Mouse (Mus musculus) CH12.LX (cell line): ENCODE results near the gene Fibp. TPM values are rescaled to one million over a fixed set of nuclear protein-coding genes. Genes with fewer than 3 reads are reported as not detected.

Experiments used
- DNase-seq: peaks from one replicate; pipeline ENCODE4 v3.0.0-alpha.2; 2013; ENCODE audit errors: extremely low read depth
- H3K27ac ChIP-seq: 2 replicates; pipeline ENCODE4 v1.5.1; 2012; ENCODE audit warnings: low read depth, mild to moderate bottlenecking, control low read depth, moderate library complexity; ENCODE audit not compliant: insufficient read depth
- H3K27me3 ChIP-seq: replicated peaks from 2 replicates; pipeline ENCODE3; 2012; ENCODE audit warnings: inconsistent platforms
- H3K36me3 ChIP-seq, 2 experiments: replicated peaks in 1 of 2; 2 replicates each; pipeline versions ENCODE3 to v1.6.1; 2012; ENCODE audit warnings: inconsistent platforms in 1 of 2, low read length in 1 of 2, mild to moderate bottlenecking in 1 of 2, mixed read lengths in 1 of 2, moderate library complexity in 1 of 2; ENCODE audit not compliant: control insufficient read depth in 1 of 2, insufficient read depth in 1 of 2
- H3K4me1 ChIP-seq, 2 experiments: 2 replicates each; pipeline ENCODE4 v1.6.1; 2012; ENCODE audit warnings: inconsistent platforms in 1 of 2, moderate library complexity in 1 of 2; ENCODE audit not compliant: insufficient read depth in 2 of 2, control insufficient read depth in 1 of 2
- H3K4me2 ChIP-seq: 2 replicates; pipeline ENCODE4 v1.6.1; 2012; ENCODE audit warnings: low read depth, mild to moderate bottlenecking, control low read depth; ENCODE audit not compliant: poor library complexity, insufficient read depth, severe bottlenecking
- H3K4me3 ChIP-seq, 3 experiments: fragments of 150-350 bp in 1 of 3; sonication (generic) in 1 of 3; replicated peaks in 1 of 3; 2 replicates each; pipeline versions ENCODE3 to v1.5.1; 2011 to 2012; ENCODE audit warnings: low read depth in 2 of 3, low read length in 2 of 3, mild to moderate bottlenecking in 2 of 3, moderate library complexity in 2 of 3, control low read depth in 1 of 3, improper control_type of control experiment in 1 of 3, inconsistent platforms in 1 of 3, mixed read lengths in 1 of 3; ENCODE audit not compliant: poor library complexity in 1 of 3
- H3K79me2 ChIP-seq: replicated peaks from 2 replicates; pipeline ENCODE4 v1.6.1; 2012; ENCODE audit warnings: mild to moderate bottlenecking, moderate library complexity; ENCODE audit not compliant: control insufficient read depth, poor library complexity, insufficient read depth, severe bottlenecking; ENCODE audit errors: extremely low read depth
- H3K9ac ChIP-seq: 2 replicates; pipeline ENCODE4 v1.6.1; 2012; ENCODE audit warnings: low read depth, mild to moderate bottlenecking, control low read depth, moderate library complexity; ENCODE audit not compliant: insufficient read depth
- H3K9me3 ChIP-seq: replicated peaks from 2 replicates; pipeline ENCODE3; 2012; ENCODE audit warnings: low read length, inconsistent platforms, mixed read lengths
- CHD1 ChIP-seq: IDR thresholded peaks from 2 replicates; pipeline ENCODE4 v1.6.1; 2012; ENCODE audit warnings: low read depth, low read length, improper control_type of control experiment, inconsistent platforms
- CTCF ChIP-seq, 2 experiments: IDR thresholded peaks in 1 of 2; conservative IDR thresholded peaks in 1 of 2; 2 replicates each; pipeline ENCODE4 v1.5.1; 2011 to 2012; ENCODE audit warnings: low read depth in 2 of 2, low read length in 2 of 2, improper control_type of control experiment in 1 of 2, inconsistent platforms in 1 of 2, mild to moderate bottlenecking in 1 of 2, moderate library complexity in 1 of 2
- EP300 ChIP-seq: IDR thresholded peaks from 2 replicates; pipeline ENCODE4 v1.6.1; 2011; ENCODE audit warnings: low read length, improper control_type of control experiment
- GABPA ChIP-seq: IDR thresholded peaks from 2 replicates; pipeline ENCODE4 v1.6.1; 2012; ENCODE audit warnings: low read depth, low read length, improper control_type of control experiment, inconsistent platforms; ENCODE audit not compliant: insufficient replicate concordance
- HCFC1 ChIP-seq: IDR thresholded peaks from 2 replicates; pipeline ENCODE4 v1.6.1; 2012; ENCODE audit warnings: low read depth, mild to moderate bottlenecking, inconsistent platforms, low read length, improper control_type of control experiment
- MAX ChIP-seq: IDR thresholded peaks from 2 replicates; pipeline ENCODE4 v1.6.1; 2011; ENCODE audit warnings: low read length, improper control_type of control experiment
- MAZ ChIP-seq: IDR thresholded peaks from 2 replicates; pipeline ENCODE4 v1.6.1; 2012; ENCODE audit warnings: low read depth, mild to moderate bottlenecking, inconsistent platforms, low read length, improper control_type of control experiment, moderate library complexity
- MEF2A ChIP-seq: IDR thresholded peaks from 2 replicates; pipeline ENCODE4 v1.6.1; 2014; ENCODE audit warnings: low read depth, mild to moderate bottlenecking, inconsistent platforms, low read length, improper control_type of control experiment, borderline replicate concordance
- MYC ChIP-seq: IDR thresholded peaks from 2 replicates; pipeline ENCODE4 v1.6.1; 2011; ENCODE audit warnings: low read depth, mild to moderate bottlenecking, improper control_type of control experiment, low read length
- PAX5 ChIP-seq: IDR thresholded peaks from 2 replicates; pipeline ENCODE4 v1.6.1; 2012; ENCODE audit warnings: low read length, inconsistent platforms, mixed read lengths
- POLR2A ChIP-seq: IDR thresholded peaks from 2 replicates; pipeline ENCODE4 v1.6.1; 2011; ENCODE audit warnings: low read depth, mild to moderate bottlenecking, improper control_type of control experiment, low read length
- RAD21 ChIP-seq: IDR thresholded peaks from 2 replicates; pipeline ENCODE4 v1.6.1; 2011; ENCODE audit warnings: low read depth, mild to moderate bottlenecking, low read length, improper control_type of control experiment, moderate library complexity
- SMC3 ChIP-seq: IDR thresholded peaks from 2 replicates; pipeline ENCODE4 v1.6.1; 2011; ENCODE audit warnings: low read depth, low read length, improper control_type of control experiment
- TBP ChIP-seq: conservative IDR thresholded peaks from 2 replicates; pipeline ENCODE4 v1.6.1; 2011; ENCODE audit warnings: low read depth, low read length, improper control_type of control experiment
- dilution Hi-C: fragments of 300-500 bp; cut with MboI; formaldehyde crosslinking; loops from 2 replicates; pipeline ENCODE4 v1.14.3; 2020; ENCODE audit warnings: low sequenced_read_pairs; ENCODE audit not compliant: extremely low pct_unique_long_range_greater_than_20kb, extremely low pct_ligation_motif_present
- in situ Hi-C: fragments of 300-500 bp; cut with MboI; formaldehyde crosslinking; loops from 3 replicates; pipeline ENCODE4 v1.14.3; 2019; ENCODE audit warnings: low sequenced_read_pairs, low pct_ligation_motif_present, low pct_unique_long_range_greater_than_20kb, mixed read lengths
- polyA plus RNA-seq: library from polyadenylated mRNA; unstranded; fragments of >175 nt; gene quantifications from 2 replicates; pipeline ENCODE4 v1.2.1, GENCODE M21; 2012; ENCODE audit warnings: low read depth; ENCODE audit not compliant: insufficient read length
- total RNA-seq, 2 experiments: library from RNA; depleted of rRNA; stranded (reverse); fragments of 300-350 nt in 1 of 2; fragments of >200 nt in 1 of 2; gene quantifications; 2 replicates each; pipeline ENCODE4 v1.2.3; 2012 to 2014

Fibp gene
- total and polyA plus RNA-seq, 3 experiments = 29.1 to 74.9 (median 37.5) TPM

GRCm38 (mm10) chr19:5463212-5463611 lies 2.8 kb downstream of the Fibp start:
- Histone ChIP-seq H3K36me3 (peaks cover 57 to 68% of the 10 kb centered on the region in 2 experiments), H3K9me3 (no peaks in the 10 kb centered on the region)

GRCm38 (mm10) chr19:5463791-5464562 lies 3.6 kb downstream of the Fibp start:
- Histone ChIP-seq H3K9me3 (no peaks in the 10 kb centered on the region), H3K4me3 (no peak overlapping the region), H3K27me3 (peaks cover 2% of the 10 kb centered on the region), H3K36me3 (peaks cover 57 to 73% of the 10 kb centered on the region in 2 experiments), H3K27ac (no peak overlapping the region), H3K79me2 (peaks cover 6% of the 10 kb centered on the region), H3K9ac (no peak overlapping the region), H3K4me1 (peaks cover 3 to 18% of the 10 kb centered on the region in 2 experiments; a peak in 3 of 4 replicates)
- in situ Hi-C loops = no loop called here
- DNase-seq = peak; percentile 42
- dilution Hi-C loops = no loop called here
- TF ChIP-seq PAX5 (no peak), MAX (no peak), RAD21 (peak; percentile 67), MYC (no peak), POLR2A (no peak), CTCF (conservative IDR thresholded peaks at IDR 0.05 in 1 of 2, IDR thresholded peaks at IDR 0.05 in 1 of 2; ENCODE audit: low read depth in 2 of 2, low read length in 2 of 2) (peak; percentile 52 to 76; a peak in 3 of 4 replicates), EP300 (no peak), MAZ (no peak), SMC3 (peak; percentile 58), MEF2A (no peak), CHD1 (no peak)
- TF ChIP-seq, all 38 proteins: peak for 3
- H3K4me2 ChIP-seq = no peak overlapping the region

More at GRCm38 (mm10) chr19:5463212-5463611, 2.8 kb downstream of the Fibp start:
- DNase-seq = no peak
- Histone ChIP-seq H3K27me3 (peaks cover 7% of the 10 kb centered on the region), H3K27ac (no peak overlapping the region), H3K4me3 (no peak overlapping the region), H3K4me2 (no peak overlapping the region), H3K9ac (no peak overlapping the region), H3K79me2 (peaks cover 6% of the 10 kb centered on the region), H3K4me1 (peaks cover 3 to 18% of the 10 kb centered on the region in 2 experiments; a peak in 3 of 4 replicates)
- dilution Hi-C loops = no loop called here
- TF ChIP-seq EP300 (no peak), TBP (no peak), GABPA (no peak), HCFC1 (no peak), MEF2A (no peak), CHD1 (no peak)
- in situ Hi-C loops = no loop called here
